Mouse (Mus musculus) CH12.LX (cell line): Measurements from ENCODE around the gene Rem2.

ENCODE experiments used
- CHD2 ChIP-seq: IDR thresholded peaks from 2 replicates; pipeline ENCODE4 v1.6.1; 2011; ENCODE audit warnings: low read length, improper control_type of control experiment
- CTCF ChIP-seq, 2 experiments: IDR thresholded peaks in 1 of 2; conservative IDR thresholded peaks in 1 of 2; 2 replicates each; pipeline ENCODE4 v1.5.1; 2011 to 2012; ENCODE audit warnings: low read depth in 2 of 2, low read length in 2 of 2, improper control_type of control experiment in 1 of 2, inconsistent platforms in 1 of 2, mild to moderate bottlenecking in 1 of 2, moderate library complexity in 1 of 2
- E2F4 ChIP-seq: IDR thresholded peaks from 2 replicates; pipeline ENCODE4 v1.6.1; 2011; ENCODE audit warnings: low read depth, low read length, improper control_type of control experiment; ENCODE audit not compliant: insufficient replicate concordance
- EP300 ChIP-seq: IDR thresholded peaks from 2 replicates; pipeline ENCODE4 v1.6.1; 2011; ENCODE audit warnings: low read length, improper control_type of control experiment
- MXI1 ChIP-seq: IDR thresholded peaks from 2 replicates; pipeline ENCODE4 v1.6.1; 2011; ENCODE audit warnings: mild to moderate bottlenecking, low read depth, low read length, improper control_type of control experiment

DNA sequence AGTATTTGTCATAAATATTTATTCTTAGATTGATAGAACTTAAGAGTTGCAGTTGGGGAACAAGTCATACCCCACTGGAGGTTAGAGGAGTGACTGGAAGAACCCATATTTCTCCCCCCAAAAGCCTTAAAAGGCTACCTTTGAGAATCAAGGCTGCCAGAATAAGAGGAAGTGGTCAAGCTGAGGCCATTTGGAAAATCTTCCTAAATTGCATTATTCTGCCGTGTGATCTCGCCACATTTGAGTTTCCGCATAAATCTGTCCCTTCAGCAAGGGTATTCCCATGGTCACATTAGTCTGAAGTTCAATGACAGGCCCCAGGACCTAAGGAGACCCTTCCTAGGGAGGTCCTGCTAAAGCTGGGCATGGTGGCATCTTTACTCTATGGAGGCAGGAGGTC is 33.4 kb upstream of the Rem2 start:
- no peak for TF ChIP-seq CTCF (conservative IDR thresholded peaks at IDR 0.05 in 1 of 2, IDR thresholded peaks at IDR 0.05 in 1 of 2; ENCODE audit: low read depth in 2 of 2, low read length in 2 of 2)
- TF ChIP-seq CHD2, result no peak
- no peak for TF ChIP-seq E2F4
- TF ChIP-seq MXI1, result no peak
- TF ChIP-seq EP300, result no peak
